Mouse (Mus musculus): Measurements from ENCODE around the gene Pspn.

DNA sequence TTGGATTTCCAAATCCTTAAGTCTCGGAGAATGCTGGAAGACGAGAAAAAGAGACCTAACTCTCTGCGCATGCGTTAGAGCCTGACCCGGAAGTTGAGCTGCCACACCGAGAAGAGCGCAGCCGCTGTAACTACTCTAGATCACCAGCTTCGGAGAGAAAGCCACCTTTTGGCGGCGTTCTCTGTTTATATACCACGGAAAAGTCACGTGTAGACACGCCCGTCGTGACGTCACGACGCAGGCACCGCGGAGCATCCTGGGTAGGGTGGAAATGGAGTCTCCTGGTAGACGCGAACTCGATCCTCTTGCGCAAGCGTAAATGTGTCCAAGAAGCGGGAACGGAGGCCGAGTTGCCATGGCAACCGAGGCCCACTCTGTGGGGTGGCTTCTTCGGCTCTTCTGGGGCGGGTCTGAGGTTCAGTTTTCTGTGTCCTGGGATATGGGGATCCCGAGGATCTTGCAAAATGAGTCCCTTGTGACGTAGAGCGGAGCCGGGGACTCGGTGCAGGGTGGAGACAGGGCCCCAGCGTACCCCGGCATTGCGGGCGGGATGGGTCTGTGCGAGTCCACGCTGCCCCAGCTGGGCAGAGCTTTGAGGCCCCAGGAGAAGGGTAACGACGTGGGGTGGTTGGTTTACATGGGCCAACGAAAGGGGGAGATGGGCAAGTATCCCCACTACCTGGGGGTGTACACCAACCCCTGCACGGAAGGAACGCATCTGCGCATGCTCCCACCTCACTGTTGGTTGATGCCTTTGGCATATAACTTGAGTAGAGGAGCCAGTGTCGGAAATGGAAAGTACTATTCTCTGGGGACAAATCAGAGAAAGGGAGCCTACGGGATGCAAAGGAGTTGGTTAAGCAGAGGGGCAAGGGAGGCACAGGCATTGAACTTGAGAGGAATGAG is 11.7 kb upstream of the Pspn start, which contains the start of the genes Gtf2f1 and Gm17949:
- TF ChIP-seq CTCF (IDR thresholded peaks at IDR 0.05 in 2 of 3, conservative IDR thresholded peaks at IDR 0.05 in 1 of 3; ENCODE audit: control insufficient read depth in 1 of 3, insufficient read depth in 1 of 3, low read depth in 2 of 3, low read length in 3 of 3, poor library complexity in 1 of 3, severe bottlenecking in 1 of 3) (no peak), POLR2A (IDR thresholded peaks at IDR 0.05; ENCODE audit: control insufficient read depth in 1 of 2, insufficient read depth in 1 of 2, low read depth in 1 of 2, low read length in 2 of 2, poor library complexity in 1 of 2) (peak; percentile 89 to 100), CHD2 (IDR thresholded peaks at IDR 0.05; ENCODE audit: low read length) (no peak), POLR2AphosphoS5 (IDR thresholded peaks at IDR 0.05; ENCODE audit: borderline replicate concordance, low read depth, low read length) (peak; percentile 98), NELFE (IDR thresholded peaks at IDR 0.05; ENCODE audit: low read depth, low read length) (peak; percentile 99), MYC (IDR thresholded peaks at IDR 0.05; ENCODE audit: low read depth, low read length) (peak; percentile 79; the same call in 1 of the 2 replicates), USF1 (IDR thresholded peaks at IDR 0.05; ENCODE audit: low read depth, low read length) (peak; percentile 100), EP300 (IDR thresholded peaks at IDR 0.05; ENCODE audit: low read depth in 1 of 2, low read length in 2 of 2) (no peak), TBP (IDR thresholded peaks at IDR 0.05; ENCODE audit: low read depth, low read length) (peak; percentile 99), ZC3H11A (IDR thresholded peaks at IDR 0.05; ENCODE audit: low read depth, low read length) (no peak), JUND (IDR thresholded peaks at IDR 0.05; ENCODE audit: low read depth, low read length) (no peak), RAD21 (IDR thresholded peaks at IDR 0.05; ENCODE audit: low read depth, low read length) (no peak), POLR2AphosphoS2 (IDR thresholded peaks at IDR 0.05; ENCODE audit: low read length) (peak; percentile 98)
